Mouse (Mus musculus): ENCODE measurements around the gene Adcy2. TPM values are rescaled to one million over a fixed set of nuclear protein-coding genes. Genes with fewer than 3 reads are reported as not detected.

The Adcy2 gene
- total and polyA plus RNA-seq, 3 experiments = not detected

GRCm38 (mm10) chr13:68830030-68830759 is 169.1 kb downstream of the Adcy2 start:
- Histone ChIP-seq H3K4me1 (ENCODE audit: control insufficient read depth in 1 of 2, insufficient read depth in 2 of 2, low read length in 2 of 2) (no peaks in the 10 kb centered on the region), H3K9me3 (replicated peaks; ENCODE audit: insufficient read depth, low read length) (no peaks in the 10 kb centered on the region), H3K79me2 (ENCODE audit: control insufficient read depth, insufficient read depth, low read length, poor library complexity) (no peaks in the 10 kb centered on the region), H3K4me3 (ENCODE audit: control insufficient read depth in 1 of 2, insufficient read depth in 1 of 2, low read depth in 2 of 2, low read length in 2 of 2) (no peak overlapping the region), H3K27me3 (ENCODE audit: control insufficient read depth in 1 of 2, insufficient read depth in 2 of 2, low read length in 2 of 2) (no peaks in the 10 kb centered on the region), H3K9ac (ENCODE audit: control insufficient read depth, low read depth, low read length, poor library complexity, severe bottlenecking) (no peak overlapping the region), H3K36me3 (ENCODE audit: control insufficient read depth in 1 of 2, insufficient read depth in 2 of 2, low read length in 2 of 2) (no peaks in the 10 kb centered on the region), H3K27ac (ENCODE audit: control insufficient read depth, low read depth, low read length) (no peak overlapping the region)
- no peak for TF ChIP-seq MAFK (IDR thresholded peaks at IDR 0.05; ENCODE audit: borderline replicate concordance, low read depth, low read length)
- no peak for TF ChIP-seq MYC (IDR thresholded peaks at IDR 0.05; ENCODE audit: low read depth, low read length)
- no peak for TF ChIP-seq ZNF384 (IDR thresholded peaks at IDR 0.05; ENCODE audit: low read depth, low read length)
- no peak for TF ChIP-seq MAZ (IDR thresholded peaks at IDR 0.05; ENCODE audit: low read depth, low read length)
- no peak for TF ChIP-seq SIN3A (IDR thresholded peaks at IDR 0.05; ENCODE audit: low read length)
- no peak for TF ChIP-seq ETS1 (IDR thresholded peaks at IDR 0.05; ENCODE audit: low read depth, low read length)
- TF ChIP-seq TBP (IDR thresholded peaks at IDR 0.05; ENCODE audit: low read depth, low read length) = no peak
- TF ChIP-seq USF1 (IDR thresholded peaks at IDR 0.05; ENCODE audit: low read depth, low read length) = no peak
- TF ChIP-seq GABPA (IDR thresholded peaks at IDR 0.05; ENCODE audit: low read depth, low read length) = no peak
- TF ChIP-seq MYB (IDR thresholded peaks at IDR 0.05; ENCODE audit: low read depth, low read length) = no peak
- no peak for TF ChIP-seq USF2 (IDR thresholded peaks at IDR 0.05; ENCODE audit: borderline replicate concordance in 1 of 2, insufficient read depth in 1 of 2, low read depth in 1 of 2, low read length in 2 of 2)
- no peak for TF ChIP-seq RCOR1 (IDR thresholded peaks at IDR 0.05; ENCODE audit: low read depth, low read length)
- TF ChIP-seq SMC3 (IDR thresholded peaks at IDR 0.05; ENCODE audit: low read depth, low read length) = no peak
- TF ChIP-seq ELF1 (IDR thresholded peaks at IDR 0.05; ENCODE audit: low read depth, low read length) = no peak
- no peak for TF ChIP-seq NRF1 (IDR thresholded peaks at IDR 0.05; ENCODE audit: insufficient read depth, low read depth, low read length, poor library complexity, severe bottlenecking)
- no peak for TF ChIP-seq RAD21 (IDR thresholded peaks at IDR 0.05; ENCODE audit: low read depth, low read length)
- no peak for DNase-seq (ENCODE audit: low read depth, low spot score)

- Histone ChIP-seq H3K27me3 (ENCODE audit: control insufficient read depth in 1 of 2, insufficient read depth in 2 of 2, low read length in 2 of 2) (no peaks in the 10 kb centered on the region), H3K9ac (ENCODE audit: control insufficient read depth, low read depth, low read length, poor library complexity, severe bottlenecking) (no peak overlapping the region), H3K4me3 (ENCODE audit: control insufficient read depth in 1 of 2, insufficient read depth in 1 of 2, low read depth in 2 of 2, low read length in 2 of 2) (no peak overlapping the region), H3K79me2 (ENCODE audit: control insufficient read depth, insufficient read depth, low read length, poor library complexity) (no peaks in the 10 kb centered on the region), H3K27ac (ENCODE audit: control insufficient read depth, low read depth, low read length) (no peak overlapping the region), H3K4me1 (ENCODE audit: control insufficient read depth in 1 of 2, insufficient read depth in 2 of 2, low read length in 2 of 2) (no peaks in the 10 kb centered on the region), H3K36me3 (ENCODE audit: control insufficient read depth in 1 of 2, insufficient read depth in 2 of 2, low read length in 2 of 2) (no peaks in the 10 kb centered on the region), H3K9me3 (replicated peaks; ENCODE audit: insufficient read depth, low read length) (no peaks in the 10 kb centered on the region)
- no peak for TF ChIP-seq TBP (IDR thresholded peaks at IDR 0.05; ENCODE audit: low read depth, low read length)
- TF ChIP-seq E2F4 (IDR thresholded peaks at IDR 0.05; ENCODE audit: borderline replicate concordance, low read depth, low read length) = no peak
- no peak for TF ChIP-seq POLR2AphosphoS5 (IDR thresholded peaks at IDR 0.05; ENCODE audit: borderline replicate concordance, low read depth, low read length)
- TF ChIP-seq MAFK (IDR thresholded peaks at IDR 0.05; ENCODE audit: borderline replicate concordance, low read depth, low read length) = no peak
- no peak for TF ChIP-seq CHD1 (IDR thresholded peaks at IDR 0.05; ENCODE audit: low read depth, low read length)
- TF ChIP-seq POLR2AphosphoS2 (IDR thresholded peaks at IDR 0.05; ENCODE audit: low read length) = no peak
- no peak for TF ChIP-seq POLR2A (IDR thresholded peaks at IDR 0.05; ENCODE audit: control insufficient read depth in 1 of 2, insufficient read depth in 1 of 2, low read depth in 1 of 2, low read length in 2 of 2, poor library complexity in 1 of 2)
- no peak for TF ChIP-seq ZKSCAN1 (IDR thresholded peaks at IDR 0.05; ENCODE audit: low read depth, low read length)
- no peak for TF ChIP-seq NRF1 (IDR thresholded peaks at IDR 0.05; ENCODE audit: insufficient read depth, low read depth, low read length, poor library complexity, severe bottlenecking)
- DNase-seq (ENCODE audit: low read depth, low spot score) = no peak
Measured at GRCm38 (mm10) chr13:68828441-68828840, 170.9 kb downstream of the Adcy2 start.

Measured in MEL (cell line).